Mouse (Mus musculus) adrenal gland, adult 2 months (tissue): ENCODE results near the gene Cdcp1. TPM values are rescaled to one million over a fixed set of nuclear protein-coding genes. Genes with fewer than 3 reads are reported as not detected.
A peak's percentile ranks its signal among the peaks of the same experiment; 100 is the strongest.

Experiments used
- DNase-seq: peaks from one replicate; pipeline ENCODE4 v3.0.0; 2021
- long read RNA-seq: library from polyadenylated mRNA; stranded (forward); transcript quantifications from one replicate; pipeline ENCODE4 v2.0.0, GENCODE M21; 2021
- polyA plus RNA-seq: library from polyadenylated mRNA; depleted of rRNA; stranded (reverse); fragments of >200 nt; gene quantifications from 2 replicates; pipeline ENCODE4 v1.2.3, GENCODE M21; 2012; rRNA removed
- total RNA-seq, 2 experiments: library from RNA; stranded (reverse); gene quantifications; 2 replicates each; pipeline ENCODE4 v1.2.3; 2021

The Cdcp1 gene
- total RNA-seq (under 1 TPM; 0.14 to 0.17 TPM), polyA plus RNA-seq (0.06 and 0.08 TPM in 2 replicates)
- long read RNA-seq, result 0 reads

DNA sequence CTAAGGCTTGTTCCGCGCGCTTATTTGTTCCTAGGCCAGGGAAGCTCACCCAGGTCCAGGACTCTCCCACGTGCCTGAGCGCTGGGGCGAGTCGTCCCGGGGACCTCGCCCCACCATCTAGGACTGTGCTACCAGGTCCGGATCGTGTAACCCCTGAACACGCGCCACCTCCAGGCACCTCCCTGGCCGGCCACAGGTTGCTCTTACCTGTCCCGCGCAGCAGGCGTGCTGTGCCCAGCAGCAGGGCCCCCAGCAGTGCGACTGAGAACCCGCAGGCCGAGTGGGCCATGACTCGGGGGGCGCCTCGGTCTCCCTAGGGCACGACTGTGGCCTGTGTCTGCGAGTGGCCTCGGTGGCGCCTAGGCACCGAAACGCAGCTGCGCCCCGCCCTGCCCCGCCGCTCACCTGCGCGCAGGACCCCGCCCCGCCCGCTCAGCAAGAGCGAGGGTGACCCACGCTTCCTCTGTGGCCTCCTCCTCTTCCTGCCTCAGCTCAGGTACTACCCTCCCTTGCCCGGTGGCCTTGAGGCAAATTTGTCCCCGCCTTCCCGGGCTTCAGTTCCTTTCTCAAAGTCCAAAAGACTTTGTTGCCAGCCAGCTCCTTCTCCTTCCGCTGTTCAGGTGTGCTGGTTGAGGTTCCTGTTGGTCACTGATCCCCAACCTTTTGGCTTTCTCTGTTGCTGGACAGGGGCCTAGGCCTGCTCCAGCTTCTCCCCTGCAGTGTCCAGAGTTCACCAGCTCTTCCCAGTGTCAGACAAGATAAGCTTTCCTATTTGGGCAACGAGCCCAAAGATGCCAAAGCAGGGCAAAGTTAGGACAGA, at the start of gene Cdcp1:
TSS of gene Cdcp1 (minus strand) at position 418 of the 820 bp plus-strand sequence.
- peak; percentile 11 for DNase-seq

DNA sequence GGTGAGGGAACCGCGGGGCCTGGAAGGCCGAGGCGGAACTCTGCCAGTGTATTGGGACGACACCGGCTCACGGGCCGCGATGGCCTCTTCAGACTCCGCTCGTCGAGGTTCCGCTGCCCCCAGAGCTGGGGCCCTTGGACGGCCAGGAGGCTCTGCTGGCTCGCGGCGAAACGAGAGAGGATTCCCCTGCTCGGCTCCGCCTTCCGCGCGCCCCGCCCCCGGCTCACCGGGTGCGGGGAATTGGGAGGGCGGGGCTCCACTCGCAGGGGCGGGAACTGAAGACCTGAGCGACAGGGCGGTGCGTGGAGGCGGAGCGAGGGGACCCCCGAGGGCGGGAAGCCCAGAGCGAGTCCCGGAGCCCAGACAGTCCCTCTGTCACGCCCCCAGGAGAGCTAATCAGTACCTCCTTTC, 44.8 kb upstream of the Cdcp1 start, which contains the start of gene Tmem158:
TSS of gene Tmem158 (minus strand) at position 154 of the 411 bp plus-strand sequence.
- peak; percentile 94 for DNase-seq

- DNase-seq, result peak; percentile 88
These were observed 44.2 kb upstream of the Cdcp1 start for GRCm38 (mm10) chr9:123259896-123260610.

DNA sequence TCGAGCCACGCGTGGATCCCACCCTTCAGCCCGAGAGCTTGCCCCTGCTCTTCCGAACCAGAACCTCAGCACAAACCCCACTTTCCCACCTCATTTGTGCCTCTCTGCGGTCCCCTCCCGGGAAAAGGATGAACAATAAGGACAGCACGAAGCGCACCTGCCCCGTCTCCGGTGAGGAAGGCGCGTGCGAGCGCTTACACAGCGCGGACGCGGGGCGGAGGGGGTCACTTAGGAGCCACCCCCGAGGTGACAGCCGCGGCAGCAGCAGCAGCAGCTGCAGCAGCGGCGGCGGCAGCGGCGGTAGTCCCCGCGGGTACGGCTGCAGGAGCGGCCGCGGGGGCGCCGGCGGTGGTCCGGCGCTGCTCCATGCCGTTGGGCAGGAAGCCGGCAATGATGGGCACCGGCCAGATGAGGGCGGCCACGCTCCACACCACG, 43.6 kb upstream of the Cdcp1 start:
- DNase-seq, result no peak

- no peak for DNase-seq
These were observed 43.0 kb upstream of the Cdcp1 start for GRCm38 (mm10) chr9:123258796-123259195.

GRCm38 (mm10) chr9:123255736-123256135, 39.9 kb upstream of the Cdcp1 start:
- DNase-seq, result no peak

DNA sequence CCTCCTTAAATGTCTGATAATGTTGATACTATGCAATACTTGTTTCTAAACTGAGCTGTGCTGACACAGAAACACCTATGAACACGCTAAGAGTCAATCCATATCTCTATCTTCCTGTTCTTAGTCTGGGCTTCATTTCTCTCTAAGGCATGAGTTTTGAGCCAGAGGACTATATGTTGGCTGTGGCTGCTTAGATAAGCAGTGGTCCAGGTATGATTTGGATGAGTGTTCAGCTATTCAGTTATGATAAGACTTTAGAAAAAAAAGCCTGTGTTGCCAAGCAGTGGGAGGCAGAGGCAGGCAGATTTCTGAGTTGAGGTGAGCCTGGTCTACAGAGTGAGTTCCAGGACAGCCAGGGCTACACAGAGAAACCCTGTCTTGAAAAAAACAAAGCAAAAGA, 32.2 kb upstream of the Cdcp1 start:
- DNase-seq, result no peak

GRCm38 (mm10) chr9:123245146-123245545, 29.3 kb upstream of the Cdcp1 start:
- DNase-seq, result no peak

GRCm38 (mm10) chr9:123243988-123244387, 28.1 kb upstream of the Cdcp1 start:
- DNase-seq, result peak; percentile 69

GRCm38 (mm10) chr9:123241191-123241590, 25.4 kb upstream of the Cdcp1 start:
- DNase-seq, result no peak

- no peak for DNase-seq
These were observed 24.9 kb upstream of the Cdcp1 start for GRCm38 (mm10) chr9:123240751-123241150.

GRCm38 (mm10) chr9:123240271-123240670, 24.4 kb upstream of the Cdcp1 start:
- no peak for DNase-seq

DNA sequence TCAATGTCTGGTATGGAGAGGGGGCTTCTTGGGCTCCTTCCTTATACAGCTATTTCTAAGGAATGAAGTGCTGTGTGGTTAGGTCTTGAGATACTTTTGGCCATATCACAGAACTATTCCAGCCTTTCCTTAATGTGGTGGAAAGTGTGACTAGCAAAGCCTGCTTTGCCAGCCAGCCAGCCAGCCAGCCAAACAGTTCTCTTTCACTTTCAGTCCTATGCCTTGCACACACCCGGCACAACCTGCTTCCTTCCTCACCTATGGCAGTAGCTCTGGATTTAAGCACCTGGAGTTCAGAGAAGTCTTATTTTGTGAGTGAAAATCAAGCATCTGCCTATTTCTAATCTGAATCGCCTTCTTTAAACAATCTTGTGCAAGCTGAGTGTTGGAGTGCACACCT, 23.8 kb upstream of the Cdcp1 start:
- no peak for DNase-seq

- no peak for DNase-seq
These were observed 22.6 kb upstream of the Cdcp1 start for GRCm38 (mm10) chr9:123238256-123239045.

DNA sequence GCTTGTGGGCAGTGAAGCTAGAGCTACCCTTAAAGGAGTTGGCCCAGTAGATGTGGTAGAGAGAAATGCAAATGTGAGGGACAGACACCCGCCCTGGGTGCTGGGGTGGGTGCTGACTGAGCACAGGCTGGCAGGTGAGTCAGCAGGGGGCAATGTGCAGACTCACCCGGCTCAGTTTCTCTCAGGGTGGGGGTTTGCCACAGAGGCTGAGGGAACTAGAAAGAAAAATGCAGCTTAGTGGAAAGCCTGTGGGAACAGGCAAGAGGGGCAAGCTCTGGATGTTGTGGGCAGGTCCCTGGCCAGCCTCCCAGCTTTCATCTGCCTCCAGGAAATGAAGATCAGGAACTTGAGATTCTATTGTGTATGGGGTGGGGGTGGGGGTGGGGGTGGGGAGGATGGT, 21.9 kb upstream of the Cdcp1 start:
- DNase-seq, result peak; percentile 41

GRCm38 (mm10) chr9:123235621-123236020, 19.8 kb upstream of the Cdcp1 start:
- no peak for DNase-seq

GRCm38 (mm10) chr9:123229826-123230225, 14.0 kb upstream of the Cdcp1 start:
- DNase-seq, result no peak

- DNase-seq, result no peak
These were observed 12.8 kb upstream of the Cdcp1 start for GRCm38 (mm10) chr9:123228671-123229070.

GRCm38 (mm10) chr9:123227106-123227750, 11.4 kb upstream of the Cdcp1 start:
- DNase-seq, result no peak

DNA sequence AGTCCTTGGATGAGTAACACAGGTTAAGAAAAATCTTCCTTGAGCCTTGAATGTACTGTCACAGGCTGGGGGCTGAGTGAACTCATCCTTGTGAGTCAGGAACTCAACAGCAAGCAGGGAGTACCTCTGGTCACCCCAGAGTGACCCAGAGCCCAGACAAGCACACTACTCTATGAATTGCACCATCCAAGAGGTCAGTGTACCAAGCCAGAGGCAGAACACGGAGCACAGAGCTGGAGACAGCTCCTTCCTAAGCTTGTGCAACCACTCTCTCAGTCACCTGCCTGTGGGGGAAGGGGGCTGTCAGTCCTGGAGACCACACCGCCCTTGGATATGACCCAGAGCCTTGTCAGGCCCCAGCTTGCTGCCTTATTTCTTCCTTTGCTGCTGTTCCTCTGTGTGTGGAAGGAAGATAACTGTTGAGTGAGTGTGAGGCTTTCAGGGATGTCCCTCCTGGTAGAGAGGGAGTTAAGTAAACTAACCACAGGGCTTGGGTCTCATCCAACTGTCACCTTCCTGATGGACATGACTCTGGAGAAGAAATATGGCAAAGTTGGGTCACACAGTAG, 9.1 kb upstream of the Cdcp1 start:
- no peak for DNase-seq

DNA sequence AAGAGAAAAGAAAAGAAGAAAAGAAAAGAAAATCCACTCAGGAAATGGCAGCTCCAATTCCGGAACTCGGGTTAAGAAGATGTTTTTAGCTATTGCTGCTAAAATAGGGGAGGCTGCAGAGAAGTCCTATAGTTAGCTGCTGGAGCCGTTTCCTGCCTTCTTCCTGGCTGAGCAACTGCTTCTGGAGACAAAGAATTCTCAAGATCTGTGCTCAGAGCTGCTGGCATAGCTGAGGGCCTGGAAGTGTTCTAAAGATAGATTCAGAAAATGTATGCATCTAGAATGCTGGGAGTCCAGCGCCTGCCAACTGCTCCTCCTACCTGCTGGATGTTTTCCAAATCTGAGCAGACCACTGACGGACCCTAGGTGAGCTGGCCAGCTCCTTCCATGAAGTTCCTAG, 4.0 kb upstream of the Cdcp1 start:
- DNase-seq, result no peak
